In the genomic region with DNA sequence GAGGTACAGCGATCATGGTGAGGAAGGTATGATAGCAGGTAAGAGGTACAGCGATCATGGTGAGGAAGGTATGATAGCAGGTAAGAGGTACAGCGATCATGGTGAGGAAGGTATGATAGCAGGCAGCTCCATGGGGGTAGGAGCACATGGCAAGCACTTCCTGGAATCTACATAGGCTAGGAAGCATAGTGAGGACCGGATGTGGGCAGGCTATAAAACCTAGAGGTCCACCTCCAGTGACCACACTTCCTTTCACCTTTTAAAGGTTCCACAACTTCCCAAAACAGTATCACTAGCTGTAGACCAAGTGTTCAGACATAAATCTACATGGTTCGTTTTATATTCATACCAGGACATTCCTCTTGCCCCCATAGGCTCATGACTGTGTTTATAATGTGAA, we compare ENCODE assay signal across 40 mouse cellular contexts. TPM values are rescaled to one million over a fixed set of nuclear protein-coding genes. Genes with fewer than 3 reads are reported as not detected.
"Had no signal": no experiment of that assay in that cellular context is flagged by ENCODE, and none has a peak within 500 bp of the region (broad histone marks: within the 10 kb centered on the region; RNA-seq: fewer than 3 reads in every experiment).

No protein-coding gene starts in this region.

- H3K4me3 ChIP-seq: heart, adult 2 months; heart, embryonic 13.5 days; heart, embryonic 15.5 days; hindbrain, embryonic 10.5 days; hindbrain, embryonic 12.5 days; intestine, embryonic 15.5 days; limb, embryonic 13.5 days; limb, embryonic 15.5 days had no signal

- H3K27me3 ChIP-seq: heart, embryonic 13.5 days; heart, embryonic 15.5 days; hindbrain, embryonic 12.5 days; intestine, embryonic 15.5 days; limb, embryonic 13.5 days; limb, embryonic 15.5 days had no signal

- DNase-seq: forebrain, postnatal 0 days; gastrocnemius, postnatal 14 days; gastrocnemius, postnatal 36 days; heart, adult 2 months; heart, postnatal 14 days; heart, postnatal 4 days; kidney, adult 18-20 months; kidney, adult 8-10 months; kidney, postnatal 14 days; kidney, postnatal 36 days; layer of hippocampus, adult 9-11 months; layer of hippocampus, postnatal 36 days; left cerebral cortex, postnatal 4 days had no signal

- H3K27ac ChIP-seq: heart, adult 2 months; heart, embryonic 13.5 days; heart, embryonic 15.5 days; hindbrain, embryonic 10.5 days; hindbrain, embryonic 12.5 days; hindbrain, embryonic 14.5 days; intestine, embryonic 15.5 days; kidney, postnatal 0 days; limb, embryonic 13.5 days; limb, embryonic 15.5 days had no signal

- H3K4me1 ChIP-seq: heart, embryonic 13.5 days; heart, embryonic 15.5 days; hindbrain, embryonic 10.5 days; hindbrain, embryonic 12.5 days; intestine, embryonic 15.5 days; limb, embryonic 15.5 days had no signal

- ATAC-seq: forebrain, postnatal 0 days; hindbrain, embryonic 16.5 days; inflammation-experienced regulatory T-cells, adult 6 months; intestine, embryonic 15.5 days; intestine, postnatal 0 days had no signal

- H3K36me3 ChIP-seq: heart, embryonic 15.5 days; hindbrain, embryonic 10.5 days; hindbrain, embryonic 12.5 days; intestine, embryonic 15.5 days; limb, embryonic 13.5 days; limb, embryonic 15.5 days had no signal

RNA-seq across cellular contexts. Expression of a gene that starts 55.3 kb away (rescaled TPM):
- total RNA-seq: forebrain, postnatal 0 days; gastrocnemius, adult 18-20 months; gastrocnemius, adult 8-10 months; gastrocnemius, postnatal 14 days; heart, adult 2 months; heart, postnatal 4 days; layer of hippocampus, adult 18-20 months; layer of hippocampus, adult 8-10 months; layer of hippocampus, postnatal 14 days; layer of hippocampus, postnatal 36 days; left cerebral cortex, adult 18-20 months; left cerebral cortex, adult 8-10 months; left cerebral cortex, postnatal 10 days; left cerebral cortex, postnatal 25 days; left cerebral cortex, postnatal 4 days; liver, adult 2 months had no signal
- polyA plus RNA-seq: forebrain, postnatal 0 days; gonadal fat pad, adult 2 months; heart, adult 2 months; heart, embryonic 11.5 days; heart, postnatal 0 days; hindbrain, embryonic 10.5 days; hindbrain, embryonic 16.5 days; inflammation-experienced regulatory T-cells, adult 6 months; intestine, postnatal 0 days; kidney, postnatal 0 days; large intestine, adult 2 months; limb, embryonic 11.5 days; limb, embryonic 13.5 days; limb, embryonic 15.5 days; liver, adult 2 months had no signal
